Mouse (Mus musculus) T-helper 1 cell (primary cell): ENCODE results near the gene Clec2l.
"Not testable (repeated sequence)": the region's sequence is repeated elsewhere in the genome, so short reads cannot be mapped to it uniquely, and the experiment has no call there.

Source experiments
- in situ Hi-C: fragments of 300-600 bp; cut with MboI, MseI; formaldehyde crosslinking; loops from one replicate; pipeline ENCODE4 v1.15.1; 2025; ENCODE audit warnings: high pct_unique_total_duplicates

The Clec2l gene

DNA sequence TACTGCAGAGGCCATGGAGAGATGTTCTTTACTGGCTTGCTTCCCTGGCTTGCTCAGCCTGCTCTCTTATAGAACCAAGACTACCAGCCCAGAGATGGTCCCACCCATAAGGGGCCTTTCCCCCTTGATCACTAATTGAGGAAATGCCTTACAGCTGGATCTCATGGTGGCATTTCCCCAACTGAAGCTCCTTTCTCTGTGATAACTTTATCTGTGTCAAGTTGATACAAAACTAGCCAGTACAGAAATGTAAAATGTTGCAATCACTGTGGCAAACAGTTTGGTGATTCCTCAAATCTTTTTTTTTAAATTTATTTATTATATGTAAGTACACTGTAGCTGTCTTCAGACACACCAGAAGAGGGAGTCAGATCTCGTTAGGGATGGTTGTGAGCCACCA, 7.6 kb downstream of the Clec2l start:
- in situ Hi-C loops, result not testable (repeated sequence)

DNA sequence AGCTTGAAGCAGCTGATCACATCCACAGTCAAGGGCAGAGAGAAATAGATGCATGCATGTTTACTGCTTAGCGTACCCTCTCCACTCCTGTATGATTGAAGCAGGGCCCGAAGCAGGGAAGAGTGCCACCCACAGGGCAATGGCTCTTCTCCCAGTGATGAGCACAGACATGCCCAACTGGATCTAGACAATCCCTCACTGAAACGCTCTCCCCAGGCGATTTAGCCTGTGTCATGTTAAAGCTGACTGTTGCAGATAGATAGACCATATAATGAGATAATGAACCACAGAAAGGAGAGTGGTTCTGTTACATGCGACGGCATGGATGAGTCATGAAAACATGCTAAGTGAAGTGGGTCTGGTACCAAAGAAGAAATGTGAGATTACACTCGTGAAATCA, 8.4 kb downstream of the Clec2l start:
- in situ Hi-C loops, result no loop called here

DNA sequence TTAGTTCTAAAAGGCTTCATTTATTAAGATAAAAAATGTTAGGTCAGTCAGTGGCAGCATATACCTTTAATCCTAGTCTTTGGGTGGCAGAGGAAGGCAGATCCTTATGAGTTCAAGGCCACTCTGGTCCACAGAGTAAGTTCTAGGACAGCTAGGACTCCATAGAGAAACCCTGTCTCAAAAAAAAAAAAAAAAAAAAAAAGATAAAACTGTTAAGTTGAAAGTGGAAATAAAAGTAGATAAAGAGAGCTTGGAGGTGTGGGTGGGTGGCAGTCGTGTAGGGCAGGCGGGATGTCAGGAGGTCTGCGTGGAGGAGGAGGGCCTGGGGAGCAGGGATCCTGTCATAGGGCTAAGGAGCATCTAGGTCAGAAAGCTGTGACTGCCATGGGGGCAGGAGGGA, 9.1 kb downstream of the Clec2l start:
- in situ Hi-C loops, result no loop called here

DNA sequence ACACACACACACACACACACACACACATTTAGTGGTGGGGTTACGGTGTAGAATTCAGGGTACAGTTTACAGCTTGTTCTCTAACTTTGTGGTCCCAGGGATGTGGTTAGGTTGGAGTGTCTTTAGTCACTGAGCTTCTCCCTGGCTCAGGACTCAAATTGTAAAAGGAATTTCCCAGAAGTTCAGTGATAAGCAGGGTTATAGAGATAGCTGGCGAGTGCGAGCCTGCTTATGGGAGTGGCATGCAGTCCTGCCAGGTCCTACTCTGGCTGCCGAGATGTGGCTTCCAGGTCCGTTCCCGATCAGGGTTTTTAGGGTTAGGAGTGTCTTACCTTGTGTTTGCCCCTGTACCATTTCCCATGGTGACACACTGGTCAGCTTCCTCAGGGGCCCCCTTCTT, 13.3 kb downstream of the Clec2l start:
- in situ Hi-C loops, result no loop called here

DNA sequence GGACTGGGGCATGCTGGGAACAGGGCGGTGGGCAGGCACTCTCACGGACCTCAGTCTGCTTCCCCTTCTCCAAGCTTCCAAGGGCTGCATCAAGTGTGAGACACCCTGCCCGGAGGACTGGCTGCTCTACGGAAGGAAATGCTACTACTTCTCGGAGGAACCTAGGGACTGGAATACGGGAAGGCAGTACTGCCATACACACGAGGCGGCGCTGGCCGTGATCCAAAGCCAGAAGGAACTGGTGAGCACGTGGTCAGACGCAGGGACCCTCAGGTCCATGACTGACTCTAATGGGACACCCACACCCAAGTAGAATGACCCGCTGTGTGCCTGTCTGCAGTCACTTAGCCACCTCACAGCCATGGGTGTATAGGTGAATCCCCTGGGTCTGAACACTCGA, 13.9 kb downstream of the Clec2l start:
- in situ Hi-C loops, result no loop called here

DNA sequence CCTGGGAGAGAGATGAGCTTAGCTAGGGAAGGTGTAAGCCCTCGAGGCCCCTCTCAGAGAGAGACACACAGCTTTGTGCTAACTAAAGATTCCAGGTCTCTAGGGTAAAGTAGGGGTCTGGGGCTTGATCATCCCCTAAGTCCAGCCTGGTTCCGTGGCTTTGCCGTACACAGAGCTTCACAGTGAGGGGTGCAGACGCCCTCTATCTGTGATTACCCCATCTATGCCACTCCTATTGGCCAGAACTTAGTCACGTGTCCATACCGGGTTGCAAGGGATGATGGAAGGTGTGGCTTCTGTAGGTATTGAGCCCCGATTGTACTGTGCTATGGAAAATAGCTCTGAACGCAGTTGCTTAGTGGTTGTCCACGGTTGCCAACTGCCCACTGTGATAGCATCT, 14.8 kb downstream of the Clec2l start:
- in situ Hi-C loops, result no loop called here

DNA sequence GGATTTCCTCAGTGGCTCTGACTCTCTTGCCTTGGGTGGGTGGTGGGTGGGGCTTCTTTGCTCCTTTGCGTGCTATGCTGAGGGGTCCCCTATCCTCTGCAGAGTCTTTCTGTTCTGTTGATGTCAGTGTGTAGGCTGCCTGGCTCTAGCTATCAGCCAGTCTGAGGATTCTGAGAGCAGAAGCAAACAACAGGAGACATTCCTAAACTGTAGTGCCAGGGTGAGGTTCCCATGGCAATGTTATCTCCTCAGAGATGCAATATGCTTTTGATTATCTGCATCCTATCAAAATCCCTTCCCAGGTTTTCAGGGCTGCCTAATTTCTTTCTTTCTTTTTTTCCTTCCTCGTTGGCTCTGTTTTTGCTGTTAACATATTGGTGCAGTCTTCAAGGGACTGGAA, 19.7 kb downstream of the Clec2l start:
- in situ Hi-C loops, result no loop called here

DNA sequence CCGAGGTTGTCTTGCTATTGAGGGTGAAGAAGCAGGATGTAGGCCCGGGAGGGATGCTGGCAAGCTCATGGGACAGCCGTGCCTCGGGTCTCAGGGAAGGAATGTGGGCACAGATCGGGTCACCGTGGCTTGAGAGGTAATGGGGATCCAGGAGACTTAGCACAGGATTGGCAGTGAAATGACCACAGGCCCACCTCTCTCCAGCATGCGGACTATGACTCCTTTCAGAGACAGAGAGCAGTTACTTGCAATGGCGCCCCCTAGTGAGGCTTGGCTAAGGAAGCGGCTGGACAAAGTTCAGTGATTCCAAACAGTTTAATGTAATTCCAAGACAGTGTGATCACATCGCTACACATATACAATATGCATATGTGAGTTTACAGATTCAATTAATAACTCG, 24.3 kb downstream of the Clec2l start:
- in situ Hi-C loops, result no loop called here

DNA sequence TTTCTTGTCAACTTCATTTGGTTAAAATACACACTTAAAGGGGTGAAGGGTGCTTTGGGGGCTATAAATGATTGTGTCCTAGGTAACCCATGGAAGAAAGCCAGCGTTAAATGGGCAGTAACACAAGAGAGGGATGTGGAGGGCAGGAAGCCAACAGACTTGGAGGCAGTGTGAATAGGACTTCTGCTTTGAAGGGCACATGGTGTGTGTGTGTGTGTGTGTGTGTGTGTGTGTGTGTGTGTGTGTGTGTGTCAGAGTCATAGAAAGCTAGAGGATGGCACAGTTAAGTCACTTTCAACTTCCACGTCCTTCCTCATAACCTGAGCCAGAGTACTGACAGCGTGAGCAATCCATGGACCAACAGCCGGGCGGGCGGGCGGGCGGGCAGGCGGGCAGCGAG, 26.0 kb downstream of the Clec2l start:
- in situ Hi-C loops, result no loop called here

DNA sequence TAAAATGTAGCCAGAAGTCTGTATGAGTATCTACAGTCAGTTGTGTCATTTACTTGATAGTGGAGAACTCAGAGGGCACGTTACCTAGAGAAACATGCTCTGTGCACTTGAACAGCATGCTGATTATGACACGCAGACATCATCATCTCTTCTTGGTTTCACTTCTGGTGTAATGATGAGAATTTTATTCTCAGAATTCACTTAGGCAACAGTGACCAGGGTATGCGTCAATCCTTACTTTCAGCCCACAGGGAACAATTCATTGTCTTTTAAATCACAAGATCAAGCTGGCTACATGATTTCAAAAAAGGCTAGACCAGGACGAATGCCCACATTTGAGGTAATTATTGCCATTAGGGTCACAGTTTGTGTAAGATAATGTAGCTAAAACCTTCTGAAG, 27.7 kb downstream of the Clec2l start:
- in situ Hi-C loops, result no loop called here

DNA sequence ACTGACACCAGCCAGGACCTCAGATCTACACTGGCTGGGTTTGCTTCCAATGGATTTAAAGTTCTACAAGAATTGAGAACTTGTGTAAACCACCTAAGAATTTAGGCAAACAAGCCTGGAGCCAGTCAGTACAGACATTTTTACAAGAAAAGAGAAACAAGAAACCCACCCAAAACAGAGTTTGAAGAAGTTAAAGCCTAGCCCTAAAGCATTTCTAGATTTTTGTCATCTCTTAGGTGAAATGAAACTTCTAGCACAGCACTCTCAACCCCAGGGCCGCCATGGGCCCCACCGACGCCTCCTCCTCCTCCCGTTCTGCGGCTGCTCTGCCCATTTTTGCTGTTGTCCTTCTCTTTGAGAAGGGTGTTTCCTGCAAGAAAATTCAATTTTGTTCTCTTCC, 28.2 kb downstream of the Clec2l start:
- in situ Hi-C loops, result no loop called here

DNA sequence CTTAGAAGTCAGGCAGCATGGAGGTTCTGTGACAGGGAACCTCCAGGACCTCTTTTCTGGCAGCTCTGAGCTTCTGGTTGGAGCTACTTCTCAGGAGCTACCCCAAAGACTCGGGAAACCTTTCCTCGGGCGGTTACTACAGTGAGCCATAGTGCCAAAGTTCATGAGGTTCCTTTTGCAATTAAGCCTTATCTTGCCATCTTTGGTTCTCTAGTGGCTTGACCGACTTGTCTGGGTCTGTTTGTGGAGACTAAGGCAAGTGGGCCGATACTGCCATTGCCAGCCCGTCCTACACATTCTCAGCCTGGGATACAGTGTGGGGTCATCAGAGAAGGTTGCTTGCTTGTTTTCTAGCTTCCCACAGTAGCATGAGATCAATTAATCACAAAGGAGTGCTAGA, 29.7 kb downstream of the Clec2l start:
- in situ Hi-C loops, result no loop called here

DNA sequence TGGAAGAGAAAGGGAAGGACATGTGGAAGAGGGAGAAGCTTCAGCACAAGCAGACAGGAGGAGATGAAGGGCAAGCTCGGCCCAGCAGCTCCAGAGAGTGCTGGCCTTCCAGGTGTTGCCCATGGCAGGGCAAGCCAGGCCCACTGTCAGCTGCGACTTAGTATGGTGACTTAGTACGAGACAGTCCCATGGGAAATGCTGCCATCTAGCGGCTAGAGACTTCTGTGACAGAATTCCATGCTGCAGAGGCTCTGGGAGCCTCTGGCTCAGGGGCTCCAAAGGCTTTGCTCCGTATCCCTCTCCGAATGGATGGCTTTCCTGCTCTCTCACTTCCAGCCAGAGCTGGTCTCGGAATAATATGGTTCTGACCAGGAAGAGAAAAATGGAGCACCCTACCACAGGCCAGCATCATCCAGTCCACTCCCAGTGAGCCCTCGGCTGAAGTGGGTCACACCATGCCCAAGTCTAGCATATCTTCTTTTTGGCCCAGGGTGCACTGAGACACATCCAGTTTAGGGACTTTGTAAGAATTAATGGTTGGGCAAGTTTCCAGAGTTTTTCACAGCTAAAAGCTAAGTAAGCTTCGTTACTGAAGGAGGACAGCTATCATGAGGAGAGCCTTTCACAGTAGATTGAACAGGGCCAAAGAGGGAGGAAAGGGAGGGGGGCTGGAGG, 32.6 kb downstream of the Clec2l start:
- in situ Hi-C loops, result no loop called here

DNA sequence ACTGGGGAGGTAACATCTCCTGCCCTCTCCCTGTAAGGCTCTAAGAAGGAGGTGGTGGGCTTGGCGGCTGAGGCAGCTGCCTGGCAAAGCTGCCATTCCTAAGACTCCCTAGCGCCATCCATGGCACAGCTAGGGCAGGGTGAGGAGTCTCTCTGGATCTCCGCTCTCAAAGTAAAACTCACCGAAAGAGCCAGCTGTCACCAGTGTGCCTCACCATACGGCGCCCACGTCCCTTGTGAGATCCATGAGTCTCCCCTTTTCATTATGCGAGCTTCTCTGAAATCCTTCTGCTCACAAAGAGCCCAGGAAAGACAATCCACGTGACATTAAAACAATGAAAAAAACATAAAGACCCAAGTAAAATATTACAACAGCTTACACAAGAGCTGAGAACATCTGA, 33.7 kb downstream of the Clec2l start:
- in situ Hi-C loops, result no loop called here

DNA sequence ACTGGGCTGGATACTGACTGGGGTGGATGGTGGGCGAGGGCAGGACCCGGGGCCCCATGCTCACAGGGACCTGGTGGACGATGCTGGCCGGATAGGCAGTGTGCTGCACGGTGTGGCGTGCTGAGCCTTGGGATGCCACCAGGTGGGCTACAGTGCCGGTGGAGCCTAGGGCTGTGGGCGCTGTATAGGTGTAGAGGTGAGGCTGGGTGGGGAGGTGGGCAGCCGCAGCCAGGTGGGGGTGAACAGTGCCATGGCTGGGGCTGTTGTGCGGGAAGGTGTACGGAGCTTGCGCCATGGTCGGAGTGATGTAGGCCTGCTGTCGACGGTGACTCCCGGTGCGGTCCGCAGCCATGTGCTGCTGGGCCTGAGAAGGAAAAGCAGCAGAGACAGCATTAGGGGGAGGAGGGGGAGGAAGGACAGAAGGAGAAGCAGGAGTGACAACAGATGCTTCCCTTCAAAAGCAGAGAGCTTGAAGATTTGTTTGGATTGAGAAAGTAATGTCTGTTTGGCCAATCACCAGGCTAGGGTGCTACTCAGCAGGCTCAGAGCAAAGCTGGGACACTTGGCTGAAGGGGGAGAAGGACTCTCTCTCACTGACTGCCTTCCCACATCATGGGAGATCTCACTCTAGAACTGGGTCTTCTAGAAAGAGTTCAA, 35.5 kb downstream of the Clec2l start:
- in situ Hi-C loops, result no loop called here

DNA sequence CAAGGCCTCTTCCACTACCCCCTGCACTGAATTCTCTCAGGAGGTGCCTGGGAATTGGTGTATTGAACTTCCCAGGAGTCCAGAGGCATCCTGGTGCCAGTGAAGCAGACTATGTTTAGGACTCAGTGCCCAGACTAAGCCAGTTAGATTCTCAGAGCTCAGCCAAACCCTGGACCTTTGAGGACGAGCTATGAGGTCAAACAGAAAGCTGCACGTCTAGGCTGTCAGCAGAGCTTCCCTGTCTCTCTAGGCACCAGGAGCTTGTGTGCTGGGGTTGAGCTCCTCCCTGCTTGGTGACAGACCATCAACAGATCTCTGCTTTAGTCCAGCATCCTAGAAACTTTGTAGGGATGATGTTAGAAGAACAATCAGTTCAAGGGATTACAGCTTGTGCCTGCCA, 38.6 kb downstream of the Clec2l start:
- in situ Hi-C loops, result no loop called here

DNA sequence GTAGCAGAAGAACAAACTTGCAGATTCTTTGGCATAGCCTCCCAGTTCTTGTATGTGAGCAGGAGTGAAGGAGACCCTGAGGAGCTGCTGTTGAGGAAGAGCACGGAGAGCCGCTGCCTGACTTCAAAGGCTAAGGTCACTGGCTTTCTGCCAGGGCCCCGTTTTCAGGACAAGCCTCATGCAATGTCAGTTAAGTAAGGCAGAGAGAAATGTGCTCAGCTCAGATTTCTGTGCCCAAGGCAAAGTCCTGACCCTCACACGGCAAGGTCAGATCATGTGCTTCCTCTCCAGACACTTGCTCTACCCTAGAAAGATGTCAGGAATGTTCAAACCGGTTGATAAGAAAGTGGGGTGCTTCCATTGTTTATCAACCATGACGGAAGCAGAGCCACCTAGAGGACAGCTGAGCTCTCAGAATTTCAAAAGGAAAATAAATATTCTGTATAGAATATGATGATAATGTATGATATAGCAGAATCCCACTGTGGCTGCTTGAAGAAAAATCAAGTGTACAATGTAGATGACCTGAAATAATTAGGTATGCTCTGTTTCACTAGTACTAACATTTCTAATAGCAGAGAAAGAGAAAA, 40.0 kb downstream of the Clec2l start:
- in situ Hi-C loops, result no loop called here

DNA sequence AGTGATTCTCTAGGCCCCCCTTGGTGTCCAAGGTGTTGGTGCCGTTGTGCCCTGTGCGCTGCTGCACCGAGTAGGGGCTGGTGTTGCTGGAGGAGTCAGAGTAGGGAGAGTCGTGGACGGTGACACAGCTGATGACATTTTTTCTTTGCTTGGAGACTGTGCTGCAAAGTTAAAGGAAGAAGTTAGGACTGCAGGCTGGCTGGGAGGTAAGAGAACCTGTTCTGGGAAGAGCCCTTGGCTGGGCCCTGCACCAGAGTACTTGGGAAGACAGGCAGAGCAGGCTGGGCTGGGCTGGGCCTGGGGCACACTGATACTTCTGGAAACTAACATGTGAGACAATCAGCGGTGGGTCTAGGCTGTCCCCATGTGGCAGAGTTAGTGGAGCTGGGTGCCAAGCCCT, 40.7 kb downstream of the Clec2l start:
- in situ Hi-C loops, result no loop called here

DNA sequence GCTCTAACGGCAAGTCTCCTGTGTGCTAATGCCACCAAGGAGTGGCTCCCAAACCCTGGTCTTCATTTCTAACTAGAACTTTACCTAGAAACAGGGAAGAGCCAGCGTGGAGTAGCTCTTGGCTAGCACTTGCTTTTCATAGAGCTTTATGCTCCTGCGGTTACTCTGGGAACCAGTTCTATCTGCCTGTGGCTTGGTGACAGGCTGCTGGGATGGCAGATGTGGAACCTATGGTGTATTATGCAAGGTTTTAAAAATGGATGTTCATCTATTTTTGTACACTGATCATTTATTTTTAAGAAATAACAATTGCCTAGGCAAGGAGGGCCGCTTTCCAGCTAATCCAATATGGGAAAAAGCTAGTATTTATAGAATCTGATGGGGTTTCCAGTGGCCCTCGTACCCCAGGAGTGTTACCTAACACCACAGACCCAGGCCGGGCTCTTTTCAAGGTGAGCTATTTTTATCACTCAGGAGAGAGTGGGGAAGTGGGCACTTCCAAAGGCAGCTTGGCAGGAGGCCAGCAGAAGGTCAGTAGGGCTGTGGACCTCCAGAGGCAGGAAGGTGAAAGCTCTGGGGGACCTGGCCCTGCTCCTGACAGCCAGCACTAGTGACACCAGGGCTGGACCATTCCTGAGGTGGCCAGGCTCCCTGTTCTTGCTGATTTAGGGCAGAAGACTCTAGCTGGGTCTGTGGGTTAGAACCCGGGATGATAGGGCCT, 41.6 kb downstream of the Clec2l start:
- in situ Hi-C loops, result no loop called here

DNA sequence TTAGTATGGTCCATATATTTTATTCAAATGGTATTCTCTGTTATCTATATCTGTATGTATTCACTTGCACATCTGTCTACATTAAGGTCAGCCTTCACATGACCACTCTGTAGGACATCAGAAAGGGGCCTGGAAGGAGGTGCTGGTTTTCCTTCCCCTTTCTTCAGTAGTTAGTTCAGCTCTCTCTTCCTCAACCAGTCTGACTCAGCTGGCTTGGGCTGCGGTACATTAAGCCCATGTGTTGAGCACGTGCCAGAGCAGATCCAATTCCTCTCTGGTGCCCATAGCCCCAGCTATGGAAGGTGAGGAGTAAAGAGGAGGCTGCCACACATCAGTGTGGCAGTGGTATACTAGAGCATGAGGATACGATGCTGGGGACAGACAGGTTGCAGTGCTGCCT, 47.6 kb downstream of the Clec2l start:
- in situ Hi-C loops, result no loop called here

DNA sequence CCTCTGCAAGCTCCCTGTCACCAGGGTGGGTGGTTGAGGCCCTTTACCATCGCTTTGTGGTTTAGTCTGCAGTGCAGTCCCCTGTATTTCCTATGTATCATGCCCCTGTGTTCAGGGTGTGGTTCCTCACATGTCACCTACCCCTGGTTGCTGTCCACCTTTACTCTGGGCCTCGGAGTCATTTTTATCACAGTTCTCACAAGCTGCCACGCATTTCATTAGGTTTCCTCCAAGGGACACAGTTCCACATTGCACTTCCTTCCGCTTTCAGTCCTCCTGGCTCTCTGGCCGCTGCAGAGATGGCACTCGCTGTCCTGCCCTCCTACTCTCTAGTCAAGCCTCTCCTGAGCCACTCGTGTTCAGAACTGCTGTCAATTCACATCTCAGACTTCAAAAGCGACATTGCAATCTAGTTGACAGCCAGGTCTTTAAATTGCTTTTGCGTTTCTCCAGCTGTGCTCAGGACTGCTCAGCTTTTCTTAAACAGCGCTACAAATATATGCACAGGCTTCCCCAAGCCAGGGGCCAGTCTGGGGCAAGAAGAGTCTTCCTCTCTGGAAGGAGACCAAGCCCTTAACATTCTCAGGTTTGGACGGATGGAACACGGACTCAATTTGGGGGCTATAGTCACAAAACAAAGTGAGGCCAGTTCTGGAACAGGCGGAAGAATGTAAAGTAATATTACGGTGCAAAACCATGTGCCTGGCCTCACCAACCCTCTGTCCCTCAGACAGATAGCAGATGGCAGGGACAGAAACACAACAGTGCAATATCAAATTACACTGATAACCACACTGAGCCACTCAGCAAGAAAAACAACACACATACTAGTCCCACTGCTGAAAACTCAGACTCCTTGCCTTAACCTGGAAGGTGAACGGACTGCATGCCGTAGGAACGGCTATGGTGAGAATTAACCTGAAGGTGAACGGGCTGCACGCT, 51.4 kb downstream of the Clec2l start:
- in situ Hi-C loops, result no loop called here

DNA sequence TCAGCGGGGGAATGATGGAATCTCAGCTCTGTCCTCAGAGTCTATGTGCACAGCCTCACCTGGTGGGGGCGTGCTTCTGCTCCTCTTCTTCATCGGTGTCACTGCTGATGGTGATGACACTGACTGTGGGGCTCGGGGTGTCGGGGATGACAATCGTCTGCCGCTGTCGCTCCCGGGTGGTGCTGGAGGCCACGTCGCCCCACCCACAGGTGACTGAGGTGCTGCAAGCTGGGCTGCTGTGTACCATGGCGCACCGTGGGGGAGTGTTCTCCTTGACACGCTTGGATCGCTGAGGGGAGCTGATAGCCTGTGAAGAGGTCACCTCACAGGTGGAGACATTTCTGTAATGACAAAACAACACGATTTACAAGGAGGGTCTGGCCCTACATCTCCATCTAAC, 53.0 kb downstream of the Clec2l start:
- in situ Hi-C loops, result no loop called here
